36 mouse cellular contexts compared by ENCODE assay signal in genomic region chr4:62316456-62316855, GRCm38 (mm10). TPM values are rescaled to one million over a fixed set of nuclear protein-coding genes. Genes with fewer than 3 reads are reported as not detected.
DNase-seq lines count a peak whose midpoint lies in the region; ATAC-seq and TF ChIP-seq lines count a peak whose summit lies in the region.
"Had no signal": no experiment of that assay in that cellular context is flagged by ENCODE, and none has a peak within 500 bp of the region (broad histone marks: within the 10 kb centered on the region; RNA-seq: fewer than 3 reads in every experiment).

No protein-coding gene starts in this region.

- no peak for TF ChIP-seq CTCF in ES-Bruce4 (IDR thresholded peaks at IDR 0.05; ENCODE audit: low read depth, low read length)

- DNase-seq in 416B (ENCODE audit: low read depth) = peak; percentile 77
- peak; percentile 13 for DNase-seq in c-Kit-positive CD71-negative TER-119-negative erythroid progenitor cells, embryonic 14.5 days (ENCODE audit: low read depth)
- no peak for DNase-seq in cerebellum, adult 18-20 months
- DNase-seq in testis, postnatal 10 days (ENCODE audit: low spot score) = no peak
- no peak for DNase-seq in limb, embryonic 10.5 days (ENCODE audit: low spot score)
- DNase-seq: adrenal gland, adult 2 months; adrenal gland, postnatal 36 days; B cell, adult 2 months; cerebellum, adult 8-10 months; cerebellum, postnatal 36 days; embryo, embryonic 11 days; gastrocnemius, adult 2 months; gastrocnemius, postnatal 36 days; heart, postnatal 14 days; kidney, adult 8-10 months; kidney, postnatal 4 days; liver, embryonic 13.5 days; lung, adult 2 months; lung, postnatal 10 days; right cerebral cortex, adult 18-20 months; right cerebral cortex, postnatal 4 days; thymus, postnatal 36 days had no signal

- peak overlapping the region; percentile 51; the same call in 1 of the 2 replicates for H3K27ac ChIP-seq in ES-Bruce4 (ENCODE audit: insufficient read depth, low read length)
- no peak overlapping the region for H3K27ac ChIP-seq in limb, embryonic 10.5 days
- H3K27ac ChIP-seq: embryonic facial prominence, embryonic 12.5 days; forebrain, embryonic 10.5 days; forebrain, embryonic 15.5 days; gastrocnemius, adult 2 months; hindbrain, embryonic 10.5 days; hindbrain, postnatal 0 days; kidney, postnatal 0 days; liver, embryonic 13.5 days; macrophage; neural tube, embryonic 12.5 days; stomach, embryonic 15.5 days had no signal

- H3K9me3 ChIP-seq in ES-Bruce4 (replicated peaks; ENCODE audit: control insufficient read depth, insufficient read depth, low read length, poor library complexity, severe bottlenecking) = no peaks in the 10 kb centered on the region
- no peaks in the 10 kb centered on the region for H3K9me3 ChIP-seq in limb, embryonic 10.5 days (replicated peaks)
- H3K9me3 ChIP-seq: embryonic facial prominence, embryonic 12.5 days; forebrain, embryonic 10.5 days; forebrain, embryonic 15.5 days; hindbrain, embryonic 10.5 days; liver, embryonic 13.5 days; neural tube, embryonic 12.5 days; stomach, embryonic 15.5 days had no signal

- TF ChIP-seq EP300 in ES-Bruce4 (IDR thresholded peaks at IDR 0.05; ENCODE audit: insufficient read depth, low read depth, low read length) = 0 out of 2 replicates have a peak, but pooled peaks have one; percentile 54

- no peaks in the 10 kb centered on the region for H3K27me3 ChIP-seq in ES-Bruce4 (ENCODE audit: control insufficient read depth, insufficient read depth, low read length, poor library complexity, severe bottlenecking)
- no peaks in the 10 kb centered on the region for H3K27me3 ChIP-seq in limb, embryonic 10.5 days (ENCODE audit: low read depth, poor library complexity, severe bottlenecking)
- H3K27me3 ChIP-seq: embryonic facial prominence, embryonic 12.5 days; forebrain, embryonic 15.5 days; liver, embryonic 13.5 days; neural tube, embryonic 12.5 days; stomach, embryonic 15.5 days had no signal

- ATAC-seq in megakaryocyte progenitor cell, adult 5-6 weeks (replicated peaks; ENCODE audit: poor library complexity) = peak; percentile 89
- ATAC-seq: activated CD4-positive, CD25-positive, alpha-beta regulatory T cell, adult 4 months; forebrain, embryonic 15.5 days; hindbrain, postnatal 0 days; intestine, embryonic 16.5 days had no signal

- peaks cover 7% of the 10 kb centered on the region for H3K4me1 ChIP-seq in ES-Bruce4 (ENCODE audit: control insufficient read depth, insufficient read depth, low read length)
- no peaks in the 10 kb centered on the region for H3K4me1 ChIP-seq in limb, embryonic 10.5 days
- H3K4me1 ChIP-seq: embryonic facial prominence, embryonic 12.5 days; forebrain, embryonic 10.5 days; forebrain, embryonic 15.5 days; hindbrain, embryonic 10.5 days; liver, embryonic 13.5 days; neural tube, embryonic 12.5 days; stomach, embryonic 15.5 days had no signal

- peaks cover 2% of the 10 kb centered on the region; the same call in 1 of the 2 replicates for H3K36me3 ChIP-seq in ES-Bruce4 (ENCODE audit: control insufficient read depth, insufficient read depth, low read length, poor library complexity, severe bottlenecking)
- H3K36me3 ChIP-seq in limb, embryonic 10.5 days = peaks cover 43% of the 10 kb centered on the region

- TF ChIP-seq POLR2A in ES-Bruce4 (IDR thresholded peaks at IDR 0.05; ENCODE audit: insufficient read depth, low read length) = no peak

- 83% methylated on average over 2 of the region's 2 CpGs for WGBS in limb, embryonic 10.5 days

- H3K9ac ChIP-seq in ES-Bruce4 (ENCODE audit: low read depth, poor library complexity, severe bottlenecking) = no peak overlapping the region
- H3K9ac ChIP-seq: embryonic facial prominence, embryonic 12.5 days; forebrain, embryonic 15.5 days; liver, embryonic 13.5 days; neural tube, embryonic 12.5 days; stomach, embryonic 15.5 days had no signal

- H3K4me3 ChIP-seq in ES-Bruce4 (ENCODE audit: low read depth, low read length) = no peak overlapping the region
- H3K4me3 ChIP-seq in limb, embryonic 10.5 days = no peak overlapping the region
- H3K4me3 ChIP-seq: embryonic facial prominence, embryonic 12.5 days; forebrain, embryonic 10.5 days; forebrain, embryonic 15.5 days; gastrocnemius, adult 2 months; hindbrain, embryonic 10.5 days; liver, embryonic 13.5 days; myocyte; neural tube, embryonic 12.5 days; stomach, embryonic 15.5 days had no signal

RNA-seq across cellular contexts. Expression of gene Fkbp15, which starts 43.9 kb away (rescaled TPM):
- polyA plus RNA-seq in ES-Bruce4 (2011; ENCODE audit: insufficient read depth, insufficient read length, low read depth, missing spikeins) = 18.5 and 22.1 TPM in 2 replicates
- total RNA-seq in megakaryocyte progenitor cell, adult 5-6 weeks (2015) = 22.1 and 24.8 TPM in 2 replicates
- 41.4 and 49.9 TPM in 2 replicates for total RNA-seq in megakaryocyte progenitor cell, adult 5-6 weeks (2017)
- polyA plus RNA-seq in limb, embryonic 10.5 days (2016; fragmentation: Nextera tagmentation; extraction: Ambion mirVana) = 16.4 and 19.6 TPM in 2 replicates

RNA-seq across cellular contexts. Expression of gene Slc31a1, which starts 44.1 kb away (rescaled TPM):
- 56.2 and 56.8 TPM in 2 replicates for polyA plus RNA-seq in ES-Bruce4 (2011; ENCODE audit: insufficient read depth, insufficient read length, low read depth, missing spikeins)
- total RNA-seq in megakaryocyte progenitor cell, adult 5-6 weeks (2015) = 19.3 and 22.3 TPM in 2 replicates
- total RNA-seq in megakaryocyte progenitor cell, adult 5-6 weeks (2017) = 18.4 and 18.9 TPM in 2 replicates
- polyA plus RNA-seq in limb, embryonic 10.5 days (2016; fragmentation: Nextera tagmentation; extraction: Ambion mirVana) = 42.2 and 48.7 TPM in 2 replicates

RNA-seq across cellular contexts. Expression of gene Slc31a2, which starts 54.1 kb away (rescaled TPM):
- polyA plus RNA-seq in ES-Bruce4 (2011; ENCODE audit: insufficient read depth, insufficient read length, low read depth, missing spikeins) = 7.8 and 8.5 TPM in 2 replicates
- 16.9 and 21.8 TPM in 2 replicates for total RNA-seq in megakaryocyte progenitor cell, adult 5-6 weeks (2015)
- 18.6 and 23.0 TPM in 2 replicates for total RNA-seq in megakaryocyte progenitor cell, adult 5-6 weeks (2017)
- 10.8 and 11.0 TPM in 2 replicates for polyA plus RNA-seq in limb, embryonic 10.5 days (2016; fragmentation: Nextera tagmentation; extraction: Ambion mirVana)

Comparison
In these comparisons a context has a peak if more than half of its experiments do, and no peak if none do; other contexts are left out.
1. DNase-seq: peak in 416B (single experiment) and c-Kit-positive CD71-negative TER-119-negative erythroid progenitor cells, embryonic 14.5 days (single experiment); none in cerebellum, adult 18-20 months (0 of 2), testis, postnatal 10 days (single experiment) and limb, embryonic 10.5 days (single experiment).